Mouse (Mus musculus): ENCODE data around the gene Rad51b. TPM values are rescaled to one million over a fixed set of nuclear protein-coding genes. Genes with fewer than 3 reads are reported as not detected.

Rad51b gene
- polyA plus RNA-seq, 1 experiment from 2014 or later = 10.0 TPM

- H3K27ac ChIP-seq (ENCODE audit: low read depth) = no peak overlapping the region; the same call in 1 of the 2 replicates
These were observed 422.7 kb downstream of the Rad51b start for GRCm38 (mm10) chr12:79719847-79720201.

GRCm38 (mm10) chr12:79724875-79725274, 427.8 kb downstream of the Rad51b start:
- ATAC-seq (replicated peaks; ENCODE audit: low FRiP score, low TSS enrichment, low read depth) = no peak

More at GRCm38 (mm10) chr12:79719847-79720201, 422.7 kb downstream of the Rad51b start:
- H3K9ac ChIP-seq (ENCODE audit: low read length) = no peak overlapping the region
- no peak for ATAC-seq (replicated peaks; ENCODE audit: low FRiP score, low TSS enrichment, low read depth)
- H3K4me2 ChIP-seq (ENCODE audit: low read length) = no peak overlapping the region
- no peaks in the 10 kb centered on the region for H3K36me3 ChIP-seq (ENCODE audit: control insufficient read depth, insufficient read depth, low read length)
- peak; percentile 47 for DNase-seq (ENCODE audit: low spot score)
- 59% methylated on average over 1 of the region's 1 CpGs for WGBS
- H3K27me3 ChIP-seq (replicated peaks; ENCODE audit: control insufficient read depth, insufficient read depth, low read length) = no peaks in the 10 kb centered on the region
- no peaks in the 10 kb centered on the region for H3K9me3 ChIP-seq (ENCODE audit: control insufficient read depth, low read length)
- no peak overlapping the region for H3K4me3 ChIP-seq (ENCODE audit: low read depth, low read length)
- peaks cover 22% of the 10 kb centered on the region for H3K4me1 ChIP-seq (replicated peaks; ENCODE audit: control insufficient read depth, insufficient read depth, low read length)

GRCm38 (mm10) chr12:79725711-79726110, 428.6 kb downstream of the Rad51b start:
- H3K27ac ChIP-seq (ENCODE audit: low read depth) = no peak overlapping the region
- no peak overlapping the region for H3K4me2 ChIP-seq (ENCODE audit: low read length)
- no peaks in the 10 kb centered on the region for H3K36me3 ChIP-seq (ENCODE audit: control insufficient read depth, insufficient read depth, low read length)
- no peak overlapping the region for H3K4me3 ChIP-seq (ENCODE audit: low read depth, low read length)
- no peaks in the 10 kb centered on the region for H3K27me3 ChIP-seq (replicated peaks; ENCODE audit: control insufficient read depth, insufficient read depth, low read length)
- H3K4me1 ChIP-seq (replicated peaks; ENCODE audit: control insufficient read depth, insufficient read depth, low read length) = no peaks in the 10 kb centered on the region
- DNase-seq (ENCODE audit: low spot score) = peak; percentile 15
- peaks cover 13% of the 10 kb centered on the region for H3K9me3 ChIP-seq (ENCODE audit: control insufficient read depth, low read length)
- no peak for ATAC-seq (replicated peaks; ENCODE audit: low FRiP score, low TSS enrichment, low read depth)
- no peak overlapping the region for H3K9ac ChIP-seq (ENCODE audit: low read length)

More at GRCm38 (mm10) chr12:79724875-79725274, 427.8 kb downstream of the Rad51b start:
- Histone ChIP-seq H3K27ac (ENCODE audit: low read depth) (no peak overlapping the region), H3K9me3 (ENCODE audit: control insufficient read depth, low read length) (peaks cover 13% of the 10 kb centered on the region), H3K4me1 (replicated peaks; ENCODE audit: control insufficient read depth, insufficient read depth, low read length) (no peaks in the 10 kb centered on the region), H3K27me3 (replicated peaks; ENCODE audit: control insufficient read depth, insufficient read depth, low read length) (no peaks in the 10 kb centered on the region), H3K4me3 (ENCODE audit: low read depth, low read length) (no peak overlapping the region), H3K9ac (ENCODE audit: low read length) (no peak overlapping the region), H3K36me3 (ENCODE audit: control insufficient read depth, insufficient read depth, low read length) (no peaks in the 10 kb centered on the region), H3K4me2 (ENCODE audit: low read length) (no peak overlapping the region)
- no peak for DNase-seq (ENCODE audit: low spot score)

GRCm38 (mm10) chr12:79726116-79726515, 429.0 kb downstream of the Rad51b start:
- Histone ChIP-seq H3K4me3 (ENCODE audit: low read depth, low read length) (no peak overlapping the region), H3K4me2 (ENCODE audit: low read length) (no peak overlapping the region), H3K36me3 (ENCODE audit: control insufficient read depth, insufficient read depth, low read length) (no peaks in the 10 kb centered on the region), H3K9ac (ENCODE audit: low read length) (no peak overlapping the region), H3K4me1 (replicated peaks; ENCODE audit: control insufficient read depth, insufficient read depth, low read length) (no peaks in the 10 kb centered on the region), H3K9me3 (ENCODE audit: control insufficient read depth, low read length) (peaks cover 13% of the 10 kb centered on the region), H3K27me3 (replicated peaks; ENCODE audit: control insufficient read depth, insufficient read depth, low read length) (no peaks in the 10 kb centered on the region), H3K27ac (ENCODE audit: low read depth) (no peak overlapping the region)
- no peak for ATAC-seq (replicated peaks; ENCODE audit: low FRiP score, low TSS enrichment, low read depth)
- WGBS = 91% methylated on average over 2 of the region's 2 CpGs
- no peak for DNase-seq (ENCODE audit: low spot score)

GRCm38 (mm10) chr12:79726959-79727358, 429.9 kb downstream of the Rad51b start:
- H3K4me3 ChIP-seq (ENCODE audit: low read depth, low read length) = no peak overlapping the region
- no peak for DNase-seq (ENCODE audit: low spot score)
- H3K4me2 ChIP-seq (ENCODE audit: low read length) = no peak overlapping the region
- H3K27ac ChIP-seq (ENCODE audit: low read depth) = no peak overlapping the region
- no peaks in the 10 kb centered on the region for H3K4me1 ChIP-seq (replicated peaks; ENCODE audit: control insufficient read depth, insufficient read depth, low read length)
- H3K9me3 ChIP-seq (ENCODE audit: control insufficient read depth, low read length) = peaks cover 13% of the 10 kb centered on the region
- ATAC-seq (replicated peaks; ENCODE audit: low FRiP score, low TSS enrichment, low read depth) = no peak
- H3K27me3 ChIP-seq (replicated peaks; ENCODE audit: control insufficient read depth, insufficient read depth, low read length) = no peaks in the 10 kb centered on the region
- H3K9ac ChIP-seq (ENCODE audit: low read length) = no peak overlapping the region
- H3K36me3 ChIP-seq (ENCODE audit: control insufficient read depth, insufficient read depth, low read length) = no peaks in the 10 kb centered on the region

GRCm38 (mm10) chr12:79729926-79730506, 432.9 kb downstream of the Rad51b start:
- no peak for ATAC-seq (replicated peaks; ENCODE audit: low FRiP score, low TSS enrichment, low read depth)
- WGBS = 69% methylated on average over 5 of the region's 5 CpGs

GRCm38 (mm10) chr12:79731905-79732304, 434.8 kb downstream of the Rad51b start:
- no peaks in the 10 kb centered on the region for H3K4me1 ChIP-seq (replicated peaks; ENCODE audit: control insufficient read depth, insufficient read depth, low read length)
- DNase-seq (ENCODE audit: low spot score) (no peak), ATAC-seq (replicated peaks; ENCODE audit: low FRiP score, low TSS enrichment, low read depth) (no peak)
- H3K9me3 ChIP-seq (ENCODE audit: control insufficient read depth, low read length) = peaks cover 13% of the 10 kb centered on the region
- no peaks in the 10 kb centered on the region for H3K36me3 ChIP-seq (ENCODE audit: control insufficient read depth, insufficient read depth, low read length)
- 86% methylated on average over 6 of the region's 6 CpGs for WGBS
- no peak overlapping the region for H3K4me3 ChIP-seq (ENCODE audit: low read depth, low read length)
- H3K27me3 ChIP-seq (replicated peaks; ENCODE audit: control insufficient read depth, insufficient read depth, low read length) = no peaks in the 10 kb centered on the region
- H3K27ac ChIP-seq (ENCODE audit: low read depth) = no peak overlapping the region
- no peak overlapping the region for H3K4me2 ChIP-seq (ENCODE audit: low read length)
- no peak overlapping the region for H3K9ac ChIP-seq (ENCODE audit: low read length)

More at GRCm38 (mm10) chr12:79729926-79730506, 432.9 kb downstream of the Rad51b start:
- Histone ChIP-seq H3K4me2 (ENCODE audit: low read length) (no peak overlapping the region), H3K4me1 (replicated peaks; ENCODE audit: control insufficient read depth, insufficient read depth, low read length) (no peaks in the 10 kb centered on the region), H3K9ac (ENCODE audit: low read length) (no peak overlapping the region), H3K27me3 (replicated peaks; ENCODE audit: control insufficient read depth, insufficient read depth, low read length) (no peaks in the 10 kb centered on the region), H3K36me3 (ENCODE audit: control insufficient read depth, insufficient read depth, low read length) (no peaks in the 10 kb centered on the region), H3K4me3 (ENCODE audit: low read depth, low read length) (no peak overlapping the region), H3K27ac (ENCODE audit: low read depth) (no peak overlapping the region), H3K9me3 (ENCODE audit: control insufficient read depth, low read length) (peaks cover 13% of the 10 kb centered on the region)
- DNase-seq (ENCODE audit: low spot score) = no peak

GRCm38 (mm10) chr12:79732355-79733115, 435.5 kb downstream of the Rad51b start:
- H3K4me3 ChIP-seq (ENCODE audit: low read depth, low read length) = no peak overlapping the region
- DNase-seq (ENCODE audit: low spot score) = no peak
- 65% methylated on average over 12 of the region's 12 CpGs for WGBS

More at GRCm38 (mm10) chr12:79732355-79733115, 435.5 kb downstream of the Rad51b start:
- Histone ChIP-seq H3K4me2 (ENCODE audit: low read length) (no peak overlapping the region), H3K36me3 (ENCODE audit: control insufficient read depth, insufficient read depth, low read length) (no peaks in the 10 kb centered on the region), H3K27ac (ENCODE audit: low read depth) (peak overlapping the region; percentile 60; the same call in 1 of the 2 replicates), H3K9ac (ENCODE audit: low read length) (no peak overlapping the region), H3K9me3 (ENCODE audit: control insufficient read depth, low read length) (peaks cover 12% of the 10 kb centered on the region), H3K4me1 (replicated peaks; ENCODE audit: control insufficient read depth, insufficient read depth, low read length) (no peaks in the 10 kb centered on the region), H3K27me3 (replicated peaks; ENCODE audit: control insufficient read depth, insufficient read depth, low read length) (no peaks in the 10 kb centered on the region)
- ATAC-seq (replicated peaks; ENCODE audit: low FRiP score, low TSS enrichment, low read depth) = no peak
